Mouse (Mus musculus) ovary, postnatal 14 days (tissue): ENCODE measurements around the gene Isoc2a.
"Not testable (repeated sequence)": the region's sequence is repeated elsewhere in the genome, so short reads cannot be mapped to it uniquely, and the experiment has no call there.

ENCODE experiments used
- DNase-seq: peaks from one replicate; pipeline ENCODE4 v3.0.0; 2022; ENCODE audit warnings: low spot score

Gene Isoc2a

GRCm38 (mm10) chr7:4876753-4877221, at the start of gene Isoc2a:
Gene Isoc2a (plus strand): TSS chr7:4877153.
- DNase-seq, result peak; percentile 72

DNA sequence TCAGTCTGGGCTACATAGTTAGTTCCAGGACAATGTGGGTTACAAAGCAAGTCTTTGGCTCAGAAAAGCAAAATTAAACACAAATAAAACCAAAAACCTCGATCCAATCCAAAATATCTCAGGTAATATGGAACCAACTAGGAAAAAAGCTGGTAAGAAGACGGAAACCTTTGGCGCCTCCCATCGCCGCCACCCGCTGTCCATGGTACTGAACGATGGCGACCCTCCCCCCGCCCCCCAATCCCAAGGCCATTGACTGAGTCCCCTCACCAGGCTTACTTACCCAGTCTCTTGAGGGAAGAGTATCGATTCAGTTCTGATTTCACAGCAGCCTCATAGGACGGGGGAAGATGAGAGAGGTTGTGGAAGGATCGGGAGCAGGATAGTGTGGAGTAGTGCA, 46.5 kb upstream of the Isoc2a start:
- no peak for DNase-seq

GRCm38 (mm10) chr7:4835631-4836327, 41.2 kb upstream of the Isoc2a start:
- no peak for DNase-seq

DNA sequence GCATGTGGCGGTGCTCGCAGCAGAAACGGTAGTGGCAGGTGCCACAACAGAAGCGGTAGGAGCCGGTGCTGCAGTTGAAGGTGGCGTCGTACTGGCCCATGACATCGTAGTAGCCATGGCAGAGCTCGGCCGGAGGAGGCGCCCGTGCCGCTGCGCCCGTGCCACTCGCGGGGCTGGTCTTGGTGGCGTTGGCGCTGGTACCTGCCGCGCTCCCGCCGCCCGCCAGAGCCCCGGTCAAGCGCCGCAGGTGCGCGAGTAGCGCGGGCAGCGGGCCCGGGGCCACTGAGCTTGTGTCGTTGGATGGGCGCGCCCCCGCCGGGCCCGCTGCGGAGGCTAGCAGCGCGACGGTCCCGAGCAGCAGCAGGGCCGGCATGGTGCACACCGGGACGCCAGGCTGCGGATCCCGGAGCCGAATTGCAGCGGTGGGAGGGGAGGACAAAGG, 40.6 kb upstream of the Isoc2a start:
- peak; percentile 50 for DNase-seq

GRCm38 (mm10) chr7:4837639-4838038, 39.3 kb upstream of the Isoc2a start:
- DNase-seq, result no peak

DNA sequence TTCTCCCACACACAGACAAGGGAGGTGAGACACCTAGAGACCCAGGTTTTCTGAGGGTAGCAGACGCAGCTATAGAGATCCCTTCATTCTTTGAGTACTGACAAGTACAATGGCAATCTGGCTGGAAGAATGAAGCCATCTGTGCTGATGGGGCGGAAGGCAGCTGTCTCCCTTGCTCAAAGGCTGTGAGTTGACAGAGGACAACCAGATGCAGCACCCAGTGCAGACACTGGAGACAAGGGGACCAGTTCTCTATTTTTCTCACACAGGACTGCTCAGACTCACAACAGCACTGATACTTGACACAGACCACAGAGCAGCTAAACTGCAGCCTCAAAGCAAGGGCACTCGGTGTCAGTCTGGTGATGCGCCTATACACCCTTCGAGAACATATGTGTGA, 34.9 kb upstream of the Isoc2a start:
- no peak for DNase-seq

DNA sequence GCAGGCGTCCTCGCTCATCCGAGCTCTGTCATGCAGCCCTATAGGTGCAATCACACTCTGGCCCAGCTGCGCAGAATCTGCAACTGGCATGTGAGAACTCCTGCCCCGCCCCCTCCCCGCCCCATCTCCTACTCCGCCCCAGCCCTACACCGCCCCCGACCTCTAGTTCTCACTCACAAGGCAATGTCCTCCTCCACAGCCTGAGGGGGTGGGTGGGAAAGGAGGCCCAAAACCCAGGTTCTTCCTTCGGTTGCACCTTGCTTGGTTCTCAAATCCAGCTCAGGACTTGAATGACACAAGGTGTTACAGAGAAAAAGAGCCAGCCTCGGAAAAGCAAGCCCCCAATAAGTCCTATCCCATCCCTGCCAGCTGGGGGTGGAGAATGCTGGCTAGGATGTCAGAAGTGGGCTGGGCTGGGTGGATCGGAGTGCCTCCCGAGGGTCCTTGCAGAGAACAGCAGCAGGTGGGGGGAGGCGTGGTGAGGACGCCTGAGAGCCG, 34.3 kb upstream of the Isoc2a start:
- DNase-seq, result no peak

DNA sequence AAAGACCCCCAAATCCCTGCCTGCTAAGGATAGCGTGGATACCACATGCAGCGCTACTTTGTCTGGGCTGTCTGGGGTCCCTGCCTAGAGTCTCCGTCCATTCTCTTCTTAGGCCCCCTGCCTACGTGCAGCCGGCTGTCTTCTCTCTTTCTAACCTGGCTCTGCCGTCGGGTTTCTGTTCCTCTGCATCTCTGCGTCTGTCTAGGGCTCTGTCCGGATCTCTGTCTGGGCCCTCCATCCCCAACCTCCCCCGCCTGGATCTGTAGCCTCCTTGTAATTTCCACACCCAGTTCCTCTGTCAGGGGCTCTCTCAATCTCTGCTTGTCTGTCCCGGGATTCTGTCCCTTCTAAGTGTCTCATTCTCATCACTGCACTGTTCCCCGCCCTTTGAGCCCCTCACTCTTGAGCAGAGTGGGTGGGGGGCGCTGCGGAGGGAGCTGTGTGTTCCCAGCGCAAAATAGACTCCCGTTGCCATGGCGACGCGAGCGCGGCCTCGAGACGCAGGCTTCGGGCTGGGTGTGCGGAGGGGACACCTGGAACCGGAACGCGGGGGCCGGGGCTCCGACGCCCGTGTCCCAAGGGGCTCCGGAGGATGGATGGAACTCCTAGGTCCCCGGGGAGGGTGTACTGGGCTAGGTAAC, 33.2 kb upstream of the Isoc2a start:
- DNase-seq, result no peak

GRCm38 (mm10) chr7:4844245-4844916, 32.6 kb upstream of the Isoc2a start, which contains the start of gene Shisa7:
Gene Shisa7 (minus strand): TSS chr7:4844696.
- DNase-seq, result no peak

GRCm38 (mm10) chr7:4844917-4845309, 32.0 kb upstream of the Isoc2a start:
- peak; percentile 49 for DNase-seq

DNA sequence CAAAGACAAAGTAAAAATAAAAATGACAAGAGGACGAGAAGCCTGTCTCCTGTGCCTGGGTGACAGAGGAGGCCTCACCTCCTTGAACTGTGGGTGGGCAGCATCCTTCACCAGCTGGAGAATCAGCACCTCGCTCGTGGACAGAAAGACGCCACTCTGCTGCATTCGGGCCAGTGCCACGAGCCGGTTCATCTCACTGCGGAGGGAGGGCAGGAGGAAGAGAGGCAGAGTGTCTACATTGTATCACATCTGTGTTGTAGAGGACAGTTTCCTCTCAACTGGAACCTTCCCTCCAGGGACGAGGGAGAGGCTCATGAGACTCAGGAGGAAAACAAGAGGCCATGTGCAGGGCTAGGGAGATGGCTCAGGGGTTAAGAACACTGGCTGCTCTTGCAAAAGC, 27.6 kb upstream of the Isoc2a start:
- DNase-seq, result no peak

DNA sequence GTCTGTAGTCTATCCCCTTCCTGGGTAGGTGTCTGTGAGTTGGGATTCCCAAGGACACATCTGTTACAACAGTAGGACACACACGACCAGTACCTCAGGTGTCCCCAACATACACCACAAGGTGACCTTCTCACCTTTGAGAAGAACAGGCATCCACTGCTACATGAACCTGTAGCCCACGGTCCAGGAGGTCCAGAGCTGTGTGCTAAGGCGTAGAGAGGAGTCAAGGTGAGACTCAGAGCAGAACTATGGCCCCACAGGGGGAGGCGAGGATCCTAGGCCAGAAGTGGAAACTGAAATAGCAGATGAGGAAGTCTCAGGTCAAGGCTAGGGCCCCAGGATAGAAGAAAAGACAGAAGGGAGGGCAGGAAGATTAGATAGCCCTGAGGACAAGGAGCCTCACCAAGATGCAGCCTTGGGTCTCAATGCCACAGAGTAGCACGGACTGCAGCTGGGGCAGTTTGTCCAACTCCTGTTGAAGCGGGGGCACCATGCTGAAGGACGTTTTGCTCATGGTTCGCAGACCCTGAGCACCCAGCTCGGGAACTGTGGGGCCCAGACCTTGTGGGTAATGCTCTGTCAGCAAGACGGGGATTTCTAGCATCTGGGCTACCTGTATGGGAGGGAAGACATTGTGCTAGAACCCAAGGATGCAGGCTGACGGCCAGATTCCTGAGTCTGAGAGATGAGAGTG, 26.2 kb upstream of the Isoc2a start:
- no peak for DNase-seq

- no peak for DNase-seq
Measured at GRCm38 (mm10) chr7:4851315-4851688, 25.7 kb upstream of the Isoc2a start.

GRCm38 (mm10) chr7:4853613-4854012, 23.3 kb upstream of the Isoc2a start:
- no peak for DNase-seq

- DNase-seq, result no peak
Measured at GRCm38 (mm10) chr7:4856508-4856907, 20.4 kb upstream of the Isoc2a start.

- DNase-seq, result no peak
Measured at GRCm38 (mm10) chr7:4857321-4857720, 19.6 kb upstream of the Isoc2a start.

GRCm38 (mm10) chr7:4859418-4859978, 17.5 kb upstream of the Isoc2a start:
- no peak for DNase-seq

DNA sequence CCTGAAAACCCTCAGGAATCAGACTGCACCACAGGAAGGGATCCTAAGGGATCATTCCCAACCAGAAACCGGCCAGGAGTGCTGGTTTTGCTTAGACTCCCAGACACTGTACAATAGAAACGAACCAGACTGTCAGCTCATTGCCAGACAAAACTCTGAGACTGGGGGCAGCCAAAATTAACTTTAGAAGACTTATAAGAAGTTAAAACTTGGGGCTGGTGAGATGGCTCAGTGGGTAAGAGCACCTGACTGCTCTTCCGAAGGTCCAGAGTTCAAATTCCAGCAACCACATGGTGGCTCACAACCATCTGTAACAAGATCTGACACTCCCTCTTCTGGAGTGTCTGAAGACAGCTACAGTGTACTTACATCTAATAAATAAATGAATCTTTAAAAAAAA, 16.0 kb upstream of the Isoc2a start:
- not testable (repeated sequence) for DNase-seq

DNA sequence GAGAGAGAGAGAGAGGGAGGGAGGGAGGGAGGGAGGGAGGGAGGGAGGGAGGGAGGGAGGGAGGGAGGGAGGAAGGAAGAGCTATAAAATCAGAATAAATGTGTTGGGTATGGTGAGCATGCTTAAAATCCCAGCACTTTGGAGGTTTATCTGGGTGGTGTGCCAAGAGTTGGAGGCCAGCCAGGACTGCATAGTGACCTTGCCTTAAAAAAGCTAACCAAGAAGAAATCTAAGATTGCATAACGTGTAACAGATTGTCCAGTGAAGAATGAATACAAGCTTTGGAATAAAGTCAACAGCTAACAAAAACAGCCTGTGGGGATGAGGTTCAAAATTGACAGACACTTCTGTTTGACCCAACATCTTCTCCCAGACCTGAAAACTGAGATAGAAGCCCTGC, 13.9 kb upstream of the Isoc2a start:
- peak; percentile 70 for DNase-seq

- no peak for DNase-seq
Measured at GRCm38 (mm10) chr7:4863541-4864080, 13.3 kb upstream of the Isoc2a start.

DNA sequence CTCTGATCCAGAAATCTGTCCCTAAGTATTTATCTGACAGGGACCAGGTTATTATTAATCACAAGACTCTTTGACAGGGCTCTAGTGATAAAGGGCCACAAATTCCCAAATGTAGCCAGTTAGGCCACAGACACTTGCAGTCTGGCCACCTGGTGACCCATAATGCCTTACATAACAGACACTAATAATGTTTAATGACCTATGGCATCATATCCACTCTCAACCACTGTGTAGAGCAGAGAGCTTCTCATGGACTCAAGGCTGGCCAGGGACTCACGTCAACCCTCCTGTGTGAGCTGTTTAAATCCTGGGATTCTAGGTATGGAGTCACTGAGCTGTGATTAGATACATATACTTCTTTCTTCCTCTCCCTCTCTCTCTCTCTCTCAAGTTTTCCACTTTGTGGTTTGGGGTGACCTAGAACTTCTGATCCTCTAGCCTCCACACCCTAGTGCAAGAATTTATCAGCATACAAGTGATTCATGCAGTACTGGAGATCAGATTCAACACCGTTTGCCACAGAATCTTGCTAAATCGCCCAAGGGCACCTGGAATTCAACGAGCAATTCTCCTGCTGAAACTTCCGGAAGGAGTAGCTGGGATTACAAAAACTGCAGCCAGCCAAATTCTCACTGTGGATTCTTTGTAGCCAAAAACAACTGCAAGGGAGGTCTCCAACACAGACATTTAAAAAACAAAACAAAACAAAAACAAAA, 12.7 kb upstream of the Isoc2a start:
- DNase-seq, result no peak
